Mouse (Mus musculus) CH12.LX (cell line): ENCODE results near the gene Cyp8b1. TPM values are rescaled to one million over a fixed set of nuclear protein-coding genes. Genes with fewer than 3 reads are reported as not detected.
A peak's percentile ranks its signal among the peaks of the same experiment; 100 is the strongest.

Experiments used
- DNase-seq: peaks from one replicate; pipeline ENCODE4 v3.0.0-alpha.2; 2013; ENCODE audit errors: extremely low read depth
- H3K27ac ChIP-seq: 2 replicates; pipeline ENCODE4 v1.5.1; 2012; ENCODE audit warnings: low read depth, mild to moderate bottlenecking, control low read depth, moderate library complexity; ENCODE audit not compliant: insufficient read depth
- H3K27me3 ChIP-seq: replicated peaks from 2 replicates; pipeline ENCODE3; 2012; ENCODE audit warnings: inconsistent platforms
- H3K36me3 ChIP-seq, 2 experiments: replicated peaks in 1 of 2; 2 replicates each; pipeline versions ENCODE3 to v1.6.1; 2012; ENCODE audit warnings: inconsistent platforms in 1 of 2, low read length in 1 of 2, mild to moderate bottlenecking in 1 of 2, mixed read lengths in 1 of 2, moderate library complexity in 1 of 2; ENCODE audit not compliant: control insufficient read depth in 1 of 2, insufficient read depth in 1 of 2
- H3K4me1 ChIP-seq, 2 experiments: 2 replicates each; pipeline ENCODE4 v1.6.1; 2012; ENCODE audit warnings: inconsistent platforms in 1 of 2, moderate library complexity in 1 of 2; ENCODE audit not compliant: insufficient read depth in 2 of 2, control insufficient read depth in 1 of 2
- H3K4me2 ChIP-seq: 2 replicates; pipeline ENCODE4 v1.6.1; 2012; ENCODE audit warnings: low read depth, mild to moderate bottlenecking, control low read depth; ENCODE audit not compliant: poor library complexity, insufficient read depth, severe bottlenecking
- H3K4me3 ChIP-seq, 3 experiments: fragments of 150-350 bp in 1 of 3; sonication (generic) in 1 of 3; replicated peaks in 1 of 3; 2 replicates each; pipeline versions ENCODE3 to v1.5.1; 2011 to 2012; ENCODE audit warnings: low read depth in 2 of 3, low read length in 2 of 3, mild to moderate bottlenecking in 2 of 3, moderate library complexity in 2 of 3, control low read depth in 1 of 3, improper control_type of control experiment in 1 of 3, inconsistent platforms in 1 of 3, mixed read lengths in 1 of 3; ENCODE audit not compliant: poor library complexity in 1 of 3
- H3K79me2 ChIP-seq: replicated peaks from 2 replicates; pipeline ENCODE4 v1.6.1; 2012; ENCODE audit warnings: mild to moderate bottlenecking, moderate library complexity; ENCODE audit not compliant: control insufficient read depth, poor library complexity, insufficient read depth, severe bottlenecking; ENCODE audit errors: extremely low read depth
- H3K9ac ChIP-seq: 2 replicates; pipeline ENCODE4 v1.6.1; 2012; ENCODE audit warnings: low read depth, mild to moderate bottlenecking, control low read depth, moderate library complexity; ENCODE audit not compliant: insufficient read depth
- H3K9me3 ChIP-seq: replicated peaks from 2 replicates; pipeline ENCODE3; 2012; ENCODE audit warnings: low read length, inconsistent platforms, mixed read lengths
- BHLHE40 ChIP-seq: IDR thresholded peaks from 2 replicates; pipeline ENCODE4 v1.6.1; 2011; ENCODE audit warnings: mild to moderate bottlenecking, low read depth, low read length, improper control_type of control experiment
- CHD1 ChIP-seq: IDR thresholded peaks from 2 replicates; pipeline ENCODE4 v1.6.1; 2012; ENCODE audit warnings: low read depth, low read length, improper control_type of control experiment, inconsistent platforms
- CHD2 ChIP-seq: IDR thresholded peaks from 2 replicates; pipeline ENCODE4 v1.6.1; 2011; ENCODE audit warnings: low read length, improper control_type of control experiment
- CTCF ChIP-seq, 2 experiments: IDR thresholded peaks in 1 of 2; conservative IDR thresholded peaks in 1 of 2; 2 replicates each; pipeline ENCODE4 v1.5.1; 2011 to 2012; ENCODE audit warnings: low read depth in 2 of 2, low read length in 2 of 2, improper control_type of control experiment in 1 of 2, inconsistent platforms in 1 of 2, mild to moderate bottlenecking in 1 of 2, moderate library complexity in 1 of 2
- EP300 ChIP-seq: IDR thresholded peaks from 2 replicates; pipeline ENCODE4 v1.6.1; 2011; ENCODE audit warnings: low read length, improper control_type of control experiment
- ETS1 ChIP-seq: conservative IDR thresholded peaks from 2 replicates; pipeline ENCODE4 v1.6.1; 2012; ENCODE audit warnings: low read depth, mild to moderate bottlenecking, inconsistent platforms, low read length, improper control_type of control experiment, moderate library complexity
- GABPA ChIP-seq: IDR thresholded peaks from 2 replicates; pipeline ENCODE4 v1.6.1; 2012; ENCODE audit warnings: low read depth, low read length, improper control_type of control experiment, inconsistent platforms; ENCODE audit not compliant: insufficient replicate concordance
- HCFC1 ChIP-seq: IDR thresholded peaks from 2 replicates; pipeline ENCODE4 v1.6.1; 2012; ENCODE audit warnings: low read depth, mild to moderate bottlenecking, inconsistent platforms, low read length, improper control_type of control experiment
- IRF4 ChIP-seq: IDR thresholded peaks from 2 replicates; pipeline ENCODE4 v1.6.1; 2014; ENCODE audit warnings: low read depth, mild to moderate bottlenecking, inconsistent platforms, low read length, improper control_type of control experiment
- JUND ChIP-seq: conservative IDR thresholded peaks from 2 replicates; pipeline ENCODE4 v1.6.1; 2011; ENCODE audit warnings: low read depth, low read length, improper control_type of control experiment
- KAT2A ChIP-seq: IDR thresholded peaks from 2 replicates; pipeline ENCODE4 v1.6.1; 2012; ENCODE audit warnings: low read length, improper control_type of control experiment, inconsistent platforms; ENCODE audit not compliant: insufficient replicate concordance
- MAFK ChIP-seq: IDR thresholded peaks from 2 replicates; pipeline ENCODE4 v1.6.1; 2011; ENCODE audit warnings: low read length, improper control_type of control experiment; ENCODE audit not compliant: insufficient replicate concordance
- MAX ChIP-seq: IDR thresholded peaks from 2 replicates; pipeline ENCODE4 v1.6.1; 2011; ENCODE audit warnings: low read length, improper control_type of control experiment
- MAZ ChIP-seq: IDR thresholded peaks from 2 replicates; pipeline ENCODE4 v1.6.1; 2012; ENCODE audit warnings: low read depth, mild to moderate bottlenecking, inconsistent platforms, low read length, improper control_type of control experiment, moderate library complexity
- MEF2A ChIP-seq: IDR thresholded peaks from 2 replicates; pipeline ENCODE4 v1.6.1; 2014; ENCODE audit warnings: low read depth, mild to moderate bottlenecking, inconsistent platforms, low read length, improper control_type of control experiment, borderline replicate concordance
- MXI1 ChIP-seq: IDR thresholded peaks from 2 replicates; pipeline ENCODE4 v1.6.1; 2011; ENCODE audit warnings: mild to moderate bottlenecking, low read depth, low read length, improper control_type of control experiment
- MYC ChIP-seq: IDR thresholded peaks from 2 replicates; pipeline ENCODE4 v1.6.1; 2011; ENCODE audit warnings: low read depth, mild to moderate bottlenecking, improper control_type of control experiment, low read length
- NRF1 ChIP-seq: IDR thresholded peaks from 2 replicates; pipeline ENCODE4 v1.6.1; 2014; ENCODE audit warnings: low read depth, mild to moderate bottlenecking, inconsistent platforms, low read length, improper control_type of control experiment, moderate library complexity
- PAX5 ChIP-seq: IDR thresholded peaks from 2 replicates; pipeline ENCODE4 v1.6.1; 2012; ENCODE audit warnings: low read length, inconsistent platforms, mixed read lengths
- POLR2A ChIP-seq: IDR thresholded peaks from 2 replicates; pipeline ENCODE4 v1.6.1; 2011; ENCODE audit warnings: low read depth, mild to moderate bottlenecking, improper control_type of control experiment, low read length
- POLR2AphosphoS2 ChIP-seq: IDR thresholded peaks from 2 replicates; pipeline ENCODE4 v1.6.1; 2011; ENCODE audit warnings: low read depth, low read length, improper control_type of control experiment
- RAD21 ChIP-seq: IDR thresholded peaks from 2 replicates; pipeline ENCODE4 v1.6.1; 2011; ENCODE audit warnings: low read depth, mild to moderate bottlenecking, low read length, improper control_type of control experiment, moderate library complexity
- RCOR1 ChIP-seq: conservative IDR thresholded peaks from 2 replicates; pipeline ENCODE4 v1.6.1; 2012; ENCODE audit warnings: low read depth, mild to moderate bottlenecking, inconsistent platforms, low read length, improper control_type of control experiment
- SIN3A ChIP-seq: IDR thresholded peaks from 2 replicates; pipeline ENCODE4 v1.6.1; 2012; ENCODE audit warnings: low read length, improper control_type of control experiment, inconsistent platforms
- TBP ChIP-seq: conservative IDR thresholded peaks from 2 replicates; pipeline ENCODE4 v1.6.1; 2011; ENCODE audit warnings: low read depth, low read length, improper control_type of control experiment
- TCF12 ChIP-seq: IDR thresholded peaks from 2 replicates; pipeline ENCODE4 v1.6.1; 2014; ENCODE audit warnings: low read depth, mild to moderate bottlenecking, inconsistent platforms, low read length, improper control_type of control experiment
- UBTF ChIP-seq: IDR thresholded peaks from 2 replicates; pipeline ENCODE4 v1.6.1; 2012; ENCODE audit warnings: low read depth, mild to moderate bottlenecking, inconsistent platforms, low read length, improper control_type of control experiment, moderate library complexity
- USF1 ChIP-seq: IDR thresholded peaks from 2 replicates; pipeline ENCODE4 v1.6.1; 2014; ENCODE audit warnings: low read depth, mild to moderate bottlenecking, inconsistent platforms, low read length, improper control_type of control experiment
- USF2 ChIP-seq: conservative IDR thresholded peaks from 2 replicates; pipeline ENCODE4 v1.6.1; 2011; ENCODE audit warnings: low read depth, low read length, improper control_type of control experiment
- ZC3H11A ChIP-seq: IDR thresholded peaks from 2 replicates; pipeline ENCODE4 v1.6.1; 2012; ENCODE audit warnings: low read depth, mild to moderate bottlenecking, inconsistent platforms, low read length, improper control_type of control experiment
- ZKSCAN1 ChIP-seq: IDR thresholded peaks from 2 replicates; pipeline ENCODE4 v1.6.1; 2012; ENCODE audit warnings: low read depth, inconsistent platforms, low read length, improper control_type of control experiment, borderline replicate concordance
- dilution Hi-C: fragments of 300-500 bp; cut with MboI; formaldehyde crosslinking; loops from 2 replicates; pipeline ENCODE4 v1.14.3; 2020; ENCODE audit warnings: low sequenced_read_pairs; ENCODE audit not compliant: extremely low pct_unique_long_range_greater_than_20kb, extremely low pct_ligation_motif_present
- in situ Hi-C: fragments of 300-500 bp; cut with MboI; formaldehyde crosslinking; loops from 3 replicates; pipeline ENCODE4 v1.14.3; 2019; ENCODE audit warnings: low sequenced_read_pairs, low pct_ligation_motif_present, low pct_unique_long_range_greater_than_20kb, mixed read lengths
- polyA plus RNA-seq: library from polyadenylated mRNA; unstranded; fragments of >175 nt; gene quantifications from 2 replicates; pipeline ENCODE4 v1.2.1, GENCODE M21; 2012; ENCODE audit warnings: low read depth; ENCODE audit not compliant: insufficient read length
- total RNA-seq, 2 experiments: library from RNA; depleted of rRNA; stranded (reverse); fragments of 300-350 nt in 1 of 2; fragments of >200 nt in 1 of 2; gene quantifications; 2 replicates each; pipeline ENCODE4 v1.2.3; 2012 to 2014

Gene Cyp8b1
- total and polyA plus RNA-seq, 3 experiments: 0.27 TPM; not detected in 2

- no peak; the same call in 1 of the 2 replicates for TF ChIP-seq MXI1
- TF ChIP-seq PAX5: no peak
- TF ChIP-seq MAFK: peak; percentile 25; the same call in 1 of the 2 replicates
- TF ChIP-seq MEF2A: peak; percentile 71; the same call in 1 of the 2 replicates
- TF ChIP-seq CHD2: no peak
- TF ChIP-seq MAX: no peak
- TF ChIP-seq POLR2A: no peak
- TF ChIP-seq USF1: no peak
- TF ChIP-seq CTCF (conservative IDR thresholded peaks at IDR 0.05 in 1 of 2, IDR thresholded peaks at IDR 0.05 in 1 of 2; ENCODE audit: low read depth in 2 of 2, low read length in 2 of 2): no peak
- TF ChIP-seq JUND: no peak
- TF ChIP-seq CHD1: no peak
- peak; percentile 59 for TF ChIP-seq SIN3A
- peak; percentile 70; the same call in 1 of the 2 replicates for TF ChIP-seq MYC
- TF ChIP-seq USF2: no peak
- no peak for TF ChIP-seq NRF1
- no peak for TF ChIP-seq KAT2A
- peak; percentile 91 for TF ChIP-seq ETS1
- TF ChIP-seq HCFC1: no peak
- TF ChIP-seq RAD21: no peak
- TF ChIP-seq IRF4: peak; percentile 58; the same call in 1 of the 2 replicates
- TF ChIP-seq MAZ: no peak
- no peak for TF ChIP-seq RCOR1
- TF ChIP-seq GABPA: no peak
- TF ChIP-seq EP300: peak; percentile 83
- no peak for TF ChIP-seq TBP
- TF ChIP-seq UBTF: no peak
- no peak for TF ChIP-seq ZC3H11A
- TF ChIP-seq ZKSCAN1: no peak
- peak; percentile 79 for TF ChIP-seq BHLHE40
- TF ChIP-seq POLR2AphosphoS2: no peak
- TF ChIP-seq TCF12: peak; percentile 81
- dilution Hi-C loops: no loop called here
- DNase-seq: peak; percentile 69
- Histone ChIP-seq H3K9ac (no peak overlapping the region), H3K79me2 (peaks cover 13% of the 10 kb centered on the region), H3K4me2 (peak overlapping the region; percentile 41; the same call in 1 of the 2 replicates), H3K36me3 (peaks cover 47 to 70% of the 10 kb centered on the region in 2 experiments), H3K4me1 (peaks cover 8 to 54% of the 10 kb centered on the region in 2 experiments), H3K4me3 (no peak overlapping the region), H3K27me3 (no peaks in the 10 kb centered on the region), H3K27ac (no peak overlapping the region), H3K9me3 (no peaks in the 10 kb centered on the region)
- in situ Hi-C loops: no loop called here
Observed at GRCm38 (mm10) chr9:121943005-121943404, 26.9 kb upstream of the Cyp8b1 start.
